Mouse (Mus musculus): ENCODE results near the gene Ctdspl. TPM values are rescaled to one million over a fixed set of nuclear protein-coding genes. Genes with fewer than 3 reads are reported as not detected.

Ctdspl gene
- polyA plus RNA-seq, 1 experiment from 2014 or later = 11.1 TPM

DNA sequence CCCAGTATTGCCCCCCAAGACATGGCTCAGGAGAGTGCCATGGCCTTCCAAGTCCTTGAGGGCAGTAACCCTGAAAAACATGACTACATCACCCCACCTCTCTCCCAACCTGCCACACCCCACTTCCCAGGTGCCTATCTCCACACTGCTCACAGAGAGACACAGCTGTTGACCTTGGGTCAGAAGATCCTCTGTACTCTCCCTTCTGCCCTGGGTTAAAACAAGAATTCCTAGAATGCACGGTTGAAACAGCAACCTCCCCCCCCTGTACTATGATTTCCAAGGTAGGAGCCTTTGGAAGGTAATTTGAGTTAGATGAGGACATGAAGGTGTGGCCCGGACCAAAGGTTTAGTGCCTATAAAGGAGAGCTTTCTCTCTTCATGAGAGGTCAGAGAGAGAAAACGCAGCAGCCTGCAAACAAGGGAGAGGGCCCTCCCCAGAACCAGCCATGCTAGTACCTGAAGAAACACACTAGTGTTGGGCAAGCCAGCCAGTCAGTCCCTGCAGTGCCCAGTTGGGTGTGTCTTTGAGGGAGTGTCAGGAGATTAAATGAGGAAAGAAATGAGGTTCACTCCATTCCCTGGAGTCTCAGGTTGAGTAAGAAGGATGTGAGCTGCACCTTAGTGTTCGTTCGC lies 153.9 kb downstream of the Ctdspl start:
- 86% methylated on average over 5 of the region's 5 CpGs for WGBS
- no peak overlapping the region for H3K4me3 ChIP-seq (ENCODE audit: low read depth, low read length)
- no peaks in the 10 kb centered on the region for H3K9me3 ChIP-seq (ENCODE audit: control insufficient read depth, low read length)
- H3K36me3 ChIP-seq (ENCODE audit: control insufficient read depth, insufficient read depth, low read length) = no peaks in the 10 kb centered on the region
- 0 out of 2 replicates have a peak, but pooled peaks cover 9% of the 10 kb centered on the region for H3K4me1 ChIP-seq (ENCODE audit: control insufficient read depth, insufficient read depth, low read length)
- no peak overlapping the region for H3K4me2 ChIP-seq (ENCODE audit: low read depth, low read length)
- H3K27me3 ChIP-seq (ENCODE audit: control insufficient read depth, insufficient read depth, low read length) = no peaks in the 10 kb centered on the region
- no peak overlapping the region for H3K27ac ChIP-seq (ENCODE audit: low read depth, low read length)
- H3K9ac ChIP-seq (replicated peaks; ENCODE audit: low read depth, low read length) = no peak overlapping the region
- no peak for ATAC-seq (ENCODE audit: low read depth)

DNA sequence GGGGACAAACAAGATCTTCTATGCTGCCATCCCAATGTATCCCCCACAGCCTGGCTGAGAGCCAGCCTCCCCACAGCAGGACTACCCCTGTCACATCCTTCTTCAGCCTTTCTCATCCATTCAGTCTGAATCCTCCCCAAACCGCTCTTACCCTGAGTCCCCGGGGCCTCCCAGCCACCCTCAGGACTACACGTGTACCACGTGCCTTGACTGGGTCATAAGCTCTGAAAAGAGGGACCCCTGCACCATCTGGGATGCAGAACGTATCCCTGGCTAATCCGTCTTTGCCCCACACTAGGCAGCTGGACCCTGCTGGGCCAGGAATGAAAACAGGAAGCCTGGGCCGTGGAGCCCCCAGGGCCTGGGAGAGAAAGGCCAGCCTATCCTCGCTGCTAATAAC lies 155.8 kb downstream of the Ctdspl start:
- no peak overlapping the region for H3K4me3 ChIP-seq (ENCODE audit: low read depth, low read length)
- H3K9me3 ChIP-seq (ENCODE audit: control insufficient read depth, low read length) = no peaks in the 10 kb centered on the region
- no peak overlapping the region for H3K4me2 ChIP-seq (ENCODE audit: low read depth, low read length)
- 3% methylated on average over 8 of the region's 8 CpGs for WGBS
- peak; percentile 85 for ATAC-seq (ENCODE audit: low read depth)
- 0 out of 2 replicates have a peak, but pooled peaks cover 9% of the 10 kb centered on the region for H3K4me1 ChIP-seq (ENCODE audit: control insufficient read depth, insufficient read depth, low read length)
- H3K36me3 ChIP-seq (ENCODE audit: control insufficient read depth, insufficient read depth, low read length) = no peaks in the 10 kb centered on the region
- no peak overlapping the region for H3K9ac ChIP-seq (replicated peaks; ENCODE audit: low read depth, low read length)
- no peak overlapping the region for H3K27ac ChIP-seq (ENCODE audit: low read depth, low read length)
- no peaks in the 10 kb centered on the region for H3K27me3 ChIP-seq (ENCODE audit: control insufficient read depth, insufficient read depth, low read length)

DNA sequence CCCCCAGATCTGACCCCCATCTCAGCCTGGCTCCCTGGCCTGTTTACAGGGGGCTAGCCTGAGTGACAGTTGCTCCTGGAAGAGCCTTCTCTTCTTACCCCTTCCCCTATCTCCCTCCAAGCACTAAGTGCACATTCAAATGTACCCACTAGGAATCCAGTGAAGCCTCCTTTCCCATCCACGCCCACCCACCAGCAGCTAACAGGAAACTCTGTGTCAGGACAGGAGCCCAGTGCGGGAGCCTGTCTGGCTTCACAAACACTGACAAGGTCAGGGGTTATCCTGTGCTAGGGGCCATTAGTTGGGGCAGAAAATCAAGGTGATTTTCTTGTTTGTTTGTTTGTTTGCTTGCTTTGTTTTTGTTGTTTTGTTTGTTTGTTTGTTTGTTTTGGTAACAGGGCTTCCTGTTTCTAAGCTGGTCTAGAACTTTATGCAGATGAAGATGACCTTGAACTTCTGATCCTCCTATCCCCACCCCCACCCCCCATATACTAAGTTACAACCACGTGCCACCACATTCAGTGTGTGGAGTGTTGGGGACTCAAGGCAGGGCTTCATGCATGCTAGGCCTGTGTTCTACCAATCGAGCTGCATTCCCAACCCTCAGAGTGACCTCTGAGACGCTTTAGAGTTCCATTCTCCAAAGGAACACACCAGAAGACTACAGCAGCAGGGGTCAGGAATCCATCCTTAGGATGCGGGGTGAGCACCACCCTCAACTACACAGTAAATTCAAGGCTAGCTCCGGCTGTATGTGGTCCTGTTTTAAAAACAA lies 156.6 kb downstream of the Ctdspl start:
- H3K9ac ChIP-seq (replicated peaks; ENCODE audit: low read depth, low read length) = no peak overlapping the region
- no peaks in the 10 kb centered on the region for H3K9me3 ChIP-seq (ENCODE audit: control insufficient read depth, low read length)
- 0 out of 2 replicates have a peak, but pooled peaks cover 11% of the 10 kb centered on the region for H3K4me1 ChIP-seq (ENCODE audit: control insufficient read depth, insufficient read depth, low read length)
- no peak overlapping the region for H3K4me2 ChIP-seq (ENCODE audit: low read depth, low read length)
- 72% methylated on average over 7 of the region's 7 CpGs for WGBS
- no peaks in the 10 kb centered on the region for H3K36me3 ChIP-seq (ENCODE audit: control insufficient read depth, insufficient read depth, low read length)
- H3K27me3 ChIP-seq (ENCODE audit: control insufficient read depth, insufficient read depth, low read length) = no peaks in the 10 kb centered on the region
- no peak overlapping the region; the same call in 1 of the 2 replicates for H3K27ac ChIP-seq (ENCODE audit: low read depth, low read length)
- no peak for ATAC-seq (ENCODE audit: low read depth)
- no peak overlapping the region for H3K4me3 ChIP-seq (ENCODE audit: low read depth, low read length)

DNA sequence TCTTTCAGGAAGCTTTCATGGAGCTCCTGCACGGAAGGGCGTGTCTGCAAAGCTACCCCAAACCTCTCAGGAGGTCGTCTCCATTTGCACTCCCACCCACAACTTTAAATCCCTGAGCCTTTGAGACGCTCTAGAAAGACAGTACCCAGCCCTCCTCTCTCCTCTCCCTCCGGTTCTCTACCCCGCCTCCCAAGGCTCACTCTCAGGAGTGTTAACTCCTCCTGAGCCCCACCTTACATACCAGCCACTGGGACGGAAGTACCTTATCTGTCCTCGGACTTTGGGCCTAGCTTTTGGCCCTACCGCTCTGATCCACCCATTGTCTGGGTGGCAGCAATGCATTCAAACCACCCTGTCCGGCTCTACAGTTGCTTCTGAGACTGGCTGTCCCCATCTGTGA lies 157.7 kb downstream of the Ctdspl start:
- 86% methylated on average over 10 of the region's 10 CpGs for WGBS
- H3K4me2 ChIP-seq (ENCODE audit: low read depth, low read length) = no peak overlapping the region
- no peaks in the 10 kb centered on the region for H3K27me3 ChIP-seq (ENCODE audit: control insufficient read depth, insufficient read depth, low read length)
- H3K36me3 ChIP-seq (ENCODE audit: control insufficient read depth, insufficient read depth, low read length) = no peaks in the 10 kb centered on the region
- no peak overlapping the region for H3K9ac ChIP-seq (replicated peaks; ENCODE audit: low read depth, low read length)
- no peak overlapping the region for H3K4me3 ChIP-seq (ENCODE audit: low read depth, low read length)
- H3K4me1 ChIP-seq (ENCODE audit: control insufficient read depth, insufficient read depth, low read length) = 0 out of 2 replicates have a peak, but pooled peaks cover 16% of the 10 kb centered on the region
- no peak for ATAC-seq (ENCODE audit: low read depth)
- no peak overlapping the region for H3K27ac ChIP-seq (ENCODE audit: low read depth, low read length)
- H3K9me3 ChIP-seq (ENCODE audit: control insufficient read depth, low read length) = no peaks in the 10 kb centered on the region

DNA sequence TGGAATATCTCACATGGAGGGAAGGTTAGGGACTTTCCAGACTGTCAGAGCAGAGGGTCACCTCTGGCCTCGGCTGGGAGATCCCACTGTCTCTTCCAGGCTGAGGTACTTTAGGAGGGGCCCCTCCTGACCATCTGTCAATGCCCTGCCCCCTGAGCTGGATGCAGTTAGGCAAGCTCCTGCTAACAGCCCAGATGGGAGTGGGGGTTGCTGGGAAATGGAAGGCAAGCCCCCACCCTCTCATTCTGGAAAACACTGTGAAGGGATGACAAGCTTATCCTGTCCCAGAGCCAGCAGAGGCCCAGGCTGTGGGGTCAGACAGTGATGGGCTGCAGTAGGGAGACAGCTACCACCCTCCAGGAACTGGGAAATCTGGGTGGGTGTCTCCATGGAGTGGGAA lies 160.2 kb downstream of the Ctdspl start:
- Histone ChIP-seq H3K9ac (replicated peaks; ENCODE audit: low read depth, low read length) (no peak overlapping the region), H3K4me2 (ENCODE audit: low read depth, low read length) (no peak overlapping the region), H3K27ac (ENCODE audit: low read depth, low read length) (no peak overlapping the region), H3K9me3 (ENCODE audit: control insufficient read depth, low read length) (no peaks in the 10 kb centered on the region), H3K4me3 (ENCODE audit: low read depth, low read length) (no peak overlapping the region), H3K27me3 (ENCODE audit: control insufficient read depth, insufficient read depth, low read length) (no peaks in the 10 kb centered on the region), H3K36me3 (ENCODE audit: control insufficient read depth, insufficient read depth, low read length) (no peaks in the 10 kb centered on the region), H3K4me1 (ENCODE audit: control insufficient read depth, insufficient read depth, low read length) (0 out of 2 replicates have a peak, but pooled peaks cover 13% of the 10 kb centered on the region)
- 19% methylated on average over 1 of the region's 1 CpGs for WGBS
- ATAC-seq (ENCODE audit: low read depth) = no peak

DNA sequence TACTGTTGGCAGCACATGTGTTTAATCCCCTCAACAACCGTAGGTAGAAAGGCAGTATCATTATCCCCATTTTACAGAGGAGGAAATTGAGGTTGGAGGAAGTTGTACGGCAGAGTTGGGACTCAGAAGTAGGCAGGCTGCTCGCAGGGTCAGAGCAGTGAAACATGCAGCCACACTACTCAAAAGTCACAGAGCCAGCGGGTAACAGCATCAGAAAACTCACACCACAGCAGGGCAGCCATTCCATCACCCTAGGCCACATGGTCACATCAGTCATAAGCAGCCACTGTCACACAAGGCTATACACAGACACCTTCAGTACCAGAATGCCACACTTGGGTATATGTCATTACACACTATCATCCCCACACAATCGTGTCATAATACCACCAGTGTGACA lies 161.1 kb downstream of the Ctdspl start:
- no peaks in the 10 kb centered on the region for H3K27me3 ChIP-seq (ENCODE audit: control insufficient read depth, insufficient read depth, low read length)
- H3K27ac ChIP-seq (ENCODE audit: low read depth, low read length) = no peak overlapping the region
- H3K4me2 ChIP-seq (ENCODE audit: low read depth, low read length) = no peak overlapping the region
- no peak overlapping the region for H3K4me3 ChIP-seq (ENCODE audit: low read depth, low read length)
- 0 out of 2 replicates have a peak, but pooled peaks cover 14% of the 10 kb centered on the region for H3K4me1 ChIP-seq (ENCODE audit: control insufficient read depth, insufficient read depth, low read length)
- H3K36me3 ChIP-seq (ENCODE audit: control insufficient read depth, insufficient read depth, low read length) = no peaks in the 10 kb centered on the region
- no peak overlapping the region for H3K9ac ChIP-seq (replicated peaks; ENCODE audit: low read depth, low read length)
- ATAC-seq (ENCODE audit: low read depth) = no peak
- no peaks in the 10 kb centered on the region for H3K9me3 ChIP-seq (ENCODE audit: control insufficient read depth, low read length)
- 87% methylated on average over 5 of the region's 5 CpGs for WGBS

DNA sequence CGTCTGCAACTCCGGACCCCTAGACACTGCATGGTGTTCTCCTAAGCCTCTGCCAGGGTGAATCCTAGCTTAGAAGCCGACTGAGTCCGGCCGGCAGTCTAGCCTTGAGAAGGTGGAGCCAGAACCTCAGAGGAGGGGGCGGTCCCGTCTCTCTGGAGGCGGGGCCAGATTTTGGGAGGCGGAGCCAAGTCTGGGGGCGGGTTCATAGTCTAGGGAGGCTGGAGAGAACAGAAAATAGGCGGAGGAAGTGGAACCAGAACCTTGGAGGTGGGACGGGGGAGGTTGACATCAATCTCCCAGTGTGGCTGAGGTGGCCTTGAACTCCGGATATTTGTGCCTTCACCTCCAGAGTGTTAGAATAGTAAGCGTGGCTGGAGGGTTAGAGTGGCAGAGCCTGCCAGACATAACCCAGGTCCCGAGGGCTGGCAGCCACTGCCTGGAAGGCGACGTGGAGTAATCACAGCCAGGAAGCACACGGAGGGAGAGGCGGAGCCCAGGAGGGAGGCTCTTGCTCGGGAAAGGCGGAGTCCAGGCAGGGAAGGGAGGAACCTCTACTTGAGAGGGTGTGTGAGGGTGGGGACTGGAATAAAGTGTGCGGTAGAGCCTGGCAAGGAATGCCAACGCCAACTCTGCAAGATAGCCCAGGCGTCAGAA lies 162.0 kb downstream of the Ctdspl start:
- peak overlapping the region; percentile 12; the same call in 1 of the 2 replicates for H3K4me3 ChIP-seq (ENCODE audit: low read depth, low read length)
- peaks cover 16% of the 10 kb centered on the region; the same call in 1 of the 2 replicates for H3K4me1 ChIP-seq (ENCODE audit: control insufficient read depth, insufficient read depth, low read length)
- ATAC-seq (ENCODE audit: low read depth) = peak; percentile 35; the same call in 1 of the 2 replicates
- H3K9me3 ChIP-seq (ENCODE audit: control insufficient read depth, low read length) = no peaks in the 10 kb centered on the region
- H3K36me3 ChIP-seq (ENCODE audit: control insufficient read depth, insufficient read depth, low read length) = no peaks in the 10 kb centered on the region
- WGBS = 1% methylated on average over 24 of the region's 24 CpGs
- H3K9ac ChIP-seq (replicated peaks; ENCODE audit: low read depth, low read length) = no peak overlapping the region; the same call in 1 of the 2 replicates
- H3K4me2 ChIP-seq (ENCODE audit: low read depth, low read length) = peak overlapping the region; percentile 41
- no peak overlapping the region for H3K27ac ChIP-seq (ENCODE audit: low read depth, low read length)
- no peaks in the 10 kb centered on the region for H3K27me3 ChIP-seq (ENCODE audit: control insufficient read depth, insufficient read depth, low read length)

DNA sequence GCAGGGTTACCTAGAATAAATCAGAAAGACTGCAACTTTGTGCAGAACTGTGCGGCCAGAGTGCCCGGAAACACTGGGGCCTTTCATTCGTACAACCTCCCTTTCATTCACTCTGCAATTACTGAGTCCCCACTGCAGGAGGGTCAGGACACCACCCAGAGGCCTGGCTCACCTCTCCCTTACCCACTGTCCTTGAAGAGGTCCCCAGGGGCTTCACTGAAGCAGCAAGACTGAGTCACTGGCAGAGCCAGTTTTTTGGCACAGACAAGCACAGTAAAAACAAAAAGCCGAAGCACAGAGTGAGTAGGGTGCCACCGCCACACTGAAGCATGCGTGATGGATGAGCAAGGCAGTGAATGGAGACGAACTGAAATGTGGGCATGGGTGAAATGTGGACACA lies 163.2 kb downstream of the Ctdspl start:
- peak; percentile 10; the same call in 1 of the 2 replicates for ATAC-seq (ENCODE audit: low read depth)
- 22% methylated on average over 7 of the region's 7 CpGs for WGBS
- H3K4me1 ChIP-seq (ENCODE audit: control insufficient read depth, insufficient read depth, low read length) = peaks cover 19% of the 10 kb centered on the region
- no peaks in the 10 kb centered on the region for H3K36me3 ChIP-seq (ENCODE audit: control insufficient read depth, insufficient read depth, low read length)
- 0 out of 2 replicates have a peak, but pooled peaks cover 2% of the 10 kb centered on the region for H3K27me3 ChIP-seq (ENCODE audit: control insufficient read depth, insufficient read depth, low read length)
- H3K9me3 ChIP-seq (ENCODE audit: control insufficient read depth, low read length) = no peaks in the 10 kb centered on the region
- no peak overlapping the region for H3K9ac ChIP-seq (replicated peaks; ENCODE audit: low read depth, low read length)
- H3K4me2 ChIP-seq (ENCODE audit: low read depth, low read length) = no peak overlapping the region
- no peak overlapping the region for H3K27ac ChIP-seq (ENCODE audit: low read depth, low read length)
- H3K4me3 ChIP-seq (ENCODE audit: low read depth, low read length) = no peak overlapping the region
